Mouse (Mus musculus): ENCODE data around the gene Exosc5. TPM values are rescaled to one million over a fixed set of nuclear protein-coding genes. Genes with fewer than 3 reads are reported as not detected.

The Exosc5 gene
- polyA plus RNA-seq, 1 experiment from 2014 or later = 40.4 TPM

GRCm38 (mm10) chr7:25690051-25690450 is 31.1 kb downstream of the Exosc5 start:
- H3K27ac ChIP-seq (replicated peaks) = peak overlapping the region; percentile 87
- no peak for ATAC-seq (ENCODE audit: extremely low read depth, insufficient number of reproducible peaks, low FRiP score, low TSS enrichment)
- H3K36me3 ChIP-seq = peaks cover 31% of the 10 kb centered on the region
- peak overlapping the region; percentile 88 for H3K9ac ChIP-seq
- H3K4me1 ChIP-seq = peaks cover 34% of the 10 kb centered on the region
- 38% methylated on average over 5 of the region's 5 CpGs for WGBS
- peak overlapping the region; percentile 88 for H3K4me2 ChIP-seq
- H3K9me3 ChIP-seq = no peaks in the 10 kb centered on the region
- peaks cover 29% of the 10 kb centered on the region for H3K27me3 ChIP-seq (replicated peaks)
- H3K4me3 ChIP-seq = peak overlapping the region; percentile 67

- ATAC-seq (ENCODE audit: extremely low read depth, insufficient number of reproducible peaks, low FRiP score, low TSS enrichment) = no peak
- no peak overlapping the region for H3K4me2 ChIP-seq
- no peak overlapping the region for H3K4me3 ChIP-seq
- no peaks in the 10 kb centered on the region for H3K9me3 ChIP-seq
- H3K27ac ChIP-seq (replicated peaks) = no peak overlapping the region
- no peak overlapping the region for H3K9ac ChIP-seq
- 72% methylated on average over 8 of the region's 8 CpGs for WGBS
- H3K4me1 ChIP-seq = 0 out of 2 replicates have a peak, but pooled peaks cover 10% of the 10 kb centered on the region
- peaks cover 66% of the 10 kb centered on the region for H3K36me3 ChIP-seq
- H3K27me3 ChIP-seq (replicated peaks) = peaks cover 13% of the 10 kb centered on the region; the same call in 1 of the 2 replicates
Measured at GRCm38 (mm10) chr7:25694104-25694503, 35.1 kb downstream of the Exosc5 start.

- peaks cover 17% of the 10 kb centered on the region for H3K4me1 ChIP-seq
- H3K9ac ChIP-seq = no peak overlapping the region
- H3K4me3 ChIP-seq = no peak overlapping the region
- H3K27ac ChIP-seq (replicated peaks) = no peak overlapping the region
- H3K4me2 ChIP-seq = no peak overlapping the region
- H3K9me3 ChIP-seq = peaks cover 6% of the 10 kb centered on the region
- H3K36me3 ChIP-seq = peaks cover 64% of the 10 kb centered on the region
- WGBS = 55% methylated on average over 13 of the region's 13 CpGs
- no peak for ATAC-seq (ENCODE audit: extremely low read depth, insufficient number of reproducible peaks, low FRiP score, low TSS enrichment)
- H3K27me3 ChIP-seq (replicated peaks) = no peaks in the 10 kb centered on the region
Measured at GRCm38 (mm10) chr7:25699851-25700250, 40.9 kb downstream of the Exosc5 start.

DNA sequence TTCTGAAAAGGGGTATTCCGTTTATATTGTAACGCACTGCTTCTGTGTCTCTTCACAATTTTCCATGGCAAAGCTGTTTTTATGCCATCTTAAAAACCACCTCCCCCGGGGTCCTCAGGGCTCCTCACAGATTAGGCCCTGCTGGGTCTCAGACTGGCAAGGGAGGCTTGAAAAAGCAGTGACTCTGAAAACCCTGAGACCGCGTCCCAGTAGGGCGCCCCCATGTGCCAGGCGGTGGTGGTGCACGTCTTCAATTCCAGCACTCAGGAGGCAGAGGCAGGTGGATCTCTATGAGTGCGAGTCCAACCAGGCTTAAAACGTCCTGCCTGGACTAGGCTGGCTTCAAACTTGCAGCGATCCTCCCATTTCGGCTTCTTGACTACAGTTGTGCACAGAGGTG is 41.8 kb downstream of the Exosc5 start:
- Histone ChIP-seq H3K9ac (no peak overlapping the region), H3K9me3 (peaks cover 6% of the 10 kb centered on the region), H3K4me2 (no peak overlapping the region), H3K27ac (replicated peaks) (no peak overlapping the region), H3K27me3 (replicated peaks) (no peaks in the 10 kb centered on the region), H3K4me3 (no peak overlapping the region), H3K4me1 (peaks cover 25% of the 10 kb centered on the region), H3K36me3 (peaks cover 56% of the 10 kb centered on the region)
- ATAC-seq (ENCODE audit: extremely low read depth, insufficient number of reproducible peaks, low FRiP score, low TSS enrichment) = no peak
- WGBS = 73% methylated on average over 12 of the region's 12 CpGs

- H3K27ac ChIP-seq (replicated peaks) = no peak overlapping the region
- H3K4me1 ChIP-seq = peaks cover 42% of the 10 kb centered on the region
- no peak overlapping the region for H3K4me2 ChIP-seq
- 92% methylated on average over 2 of the region's 2 CpGs for WGBS
- peaks cover 44% of the 10 kb centered on the region for H3K36me3 ChIP-seq
- H3K4me3 ChIP-seq = no peak overlapping the region
- peaks cover 6% of the 10 kb centered on the region for H3K9me3 ChIP-seq
- H3K27me3 ChIP-seq (replicated peaks) = no peaks in the 10 kb centered on the region
- no peak for ATAC-seq (ENCODE audit: extremely low read depth, insufficient number of reproducible peaks, low FRiP score, low TSS enrichment)
- H3K9ac ChIP-seq = no peak overlapping the region
Measured at GRCm38 (mm10) chr7:25702350-25702749, 43.4 kb downstream of the Exosc5 start.

GRCm38 (mm10) chr7:25703793-25704494 is 45.0 kb downstream of the Exosc5 start:
- 17% methylated on average over 10 of the region's 10 CpGs for WGBS

DNA sequence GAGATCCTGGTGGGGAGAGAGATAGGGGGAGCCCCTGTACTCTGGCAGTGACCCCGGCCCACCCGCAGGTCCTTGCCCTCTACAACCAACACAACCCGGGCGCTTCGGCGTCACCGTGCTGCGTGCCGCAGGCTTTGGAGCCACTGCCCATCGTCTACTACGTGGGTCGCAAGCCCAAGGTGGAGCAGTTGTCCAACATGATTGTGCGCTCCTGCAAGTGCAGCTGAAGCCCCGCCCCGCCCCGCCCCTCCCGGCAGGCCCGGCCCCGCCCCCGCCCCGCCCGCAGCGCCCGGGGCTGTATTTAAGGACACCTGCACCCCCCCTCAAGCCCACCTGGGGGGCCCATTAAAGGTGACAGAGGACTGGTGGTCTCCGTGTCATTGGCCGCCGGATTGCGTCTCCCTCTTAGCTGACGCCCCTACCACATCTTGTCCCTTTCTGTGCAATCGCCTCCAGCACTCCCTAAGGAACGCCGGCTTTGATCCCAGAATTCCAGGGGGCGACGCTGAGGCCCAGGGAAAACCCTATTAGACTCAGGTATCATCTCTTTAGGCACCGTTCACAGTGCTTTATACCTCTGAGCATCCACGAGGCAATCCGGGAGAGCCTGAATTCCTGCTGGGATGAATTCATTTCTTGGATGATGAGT is 45.9 kb downstream of the Exosc5 start:
- Histone ChIP-seq H3K27ac (replicated peaks) (no peak overlapping the region; the same call in 1 of the 2 replicates), H3K9ac (peak overlapping the region; percentile 25; the same call in 1 of the 2 replicates), H3K4me3 (peak overlapping the region; percentile 33), H3K4me1 (peaks cover 53% of the 10 kb centered on the region), H3K9me3 (peaks cover 6% of the 10 kb centered on the region), H3K36me3 (peaks cover 25% of the 10 kb centered on the region), H3K4me2 (peak overlapping the region; percentile 68), H3K27me3 (replicated peaks) (no peaks in the 10 kb centered on the region)
- ATAC-seq (ENCODE audit: extremely low read depth, insufficient number of reproducible peaks, low FRiP score, low TSS enrichment) = no peak
- WGBS = 15% methylated on average over 37 of the region's 37 CpGs

More at GRCm38 (mm10) chr7:25703793-25704494, 45.0 kb downstream of the Exosc5 start:
- H3K9me3 ChIP-seq = peaks cover 6% of the 10 kb centered on the region
- 0 out of 2 replicates have a peak overlapping the region, but pooled peaks have one; percentile 13 for H3K27ac ChIP-seq (replicated peaks)
- no peak for ATAC-seq (ENCODE audit: extremely low read depth, insufficient number of reproducible peaks, low FRiP score, low TSS enrichment)
- peaks cover 49% of the 10 kb centered on the region for H3K4me1 ChIP-seq
- peak overlapping the region; percentile 33; the same call in 1 of the 2 replicates for H3K4me3 ChIP-seq
- no peaks in the 10 kb centered on the region for H3K27me3 ChIP-seq (replicated peaks)
- H3K4me2 ChIP-seq = peak overlapping the region; percentile 68
- peak overlapping the region; percentile 62; the same call in 1 of the 2 replicates for H3K9ac ChIP-seq
- peaks cover 29% of the 10 kb centered on the region for H3K36me3 ChIP-seq

- Histone ChIP-seq H3K4me1 (peaks cover 63% of the 10 kb centered on the region), H3K27ac (replicated peaks) (peak overlapping the region; percentile 85), H3K4me2 (no peak overlapping the region), H3K4me3 (no peak overlapping the region), H3K27me3 (replicated peaks) (no peaks in the 10 kb centered on the region), H3K36me3 (peaks cover 17% of the 10 kb centered on the region), H3K9ac (no peak overlapping the region), H3K9me3 (peaks cover 6% of the 10 kb centered on the region)
- 42% methylated on average over 6 of the region's 6 CpGs for WGBS
- ATAC-seq (ENCODE audit: extremely low read depth, insufficient number of reproducible peaks, low FRiP score, low TSS enrichment) = no peak
Measured at GRCm38 (mm10) chr7:25705801-25706251, 46.9 kb downstream of the Exosc5 start.

- Histone ChIP-seq H3K9ac (peak overlapping the region; percentile 48; the same call in 1 of the 2 replicates), H3K4me2 (no peak overlapping the region), H3K4me1 (peaks cover 71% of the 10 kb centered on the region), H3K9me3 (peaks cover 6% of the 10 kb centered on the region), H3K27me3 (replicated peaks) (no peaks in the 10 kb centered on the region), H3K27ac (replicated peaks) (peak overlapping the region; percentile 85), H3K36me3 (peaks cover 8% of the 10 kb centered on the region), H3K4me3 (no peak overlapping the region)
- 47% methylated on average over 7 of the region's 7 CpGs for WGBS
- ATAC-seq (ENCODE audit: extremely low read depth, insufficient number of reproducible peaks, low FRiP score, low TSS enrichment) = no peak
Measured at GRCm38 (mm10) chr7:25706578-25707170, 47.7 kb downstream of the Exosc5 start.

GRCm38 (mm10) chr7:25707581-25708292 is 48.8 kb downstream of the Exosc5 start:
- Histone ChIP-seq H3K9me3 (no peaks in the 10 kb centered on the region), H3K4me3 (no peak overlapping the region), H3K9ac (peak overlapping the region; percentile 40; the same call in 1 of the 2 replicates), H3K4me2 (peak overlapping the region; percentile 30), H3K27me3 (replicated peaks) (no peaks in the 10 kb centered on the region), H3K36me3 (peaks cover 5% of the 10 kb centered on the region), H3K27ac (replicated peaks) (peak overlapping the region; percentile 85), H3K4me1 (peaks cover 82% of the 10 kb centered on the region)
- no peak for ATAC-seq (ENCODE audit: extremely low read depth, insufficient number of reproducible peaks, low FRiP score, low TSS enrichment)
- 46% methylated on average over 15 of the region's 15 CpGs for WGBS

GRCm38 (mm10) chr7:25709961-25710360 is 51.0 kb downstream of the Exosc5 start:
- WGBS = 16% methylated on average over 12 of the region's 12 CpGs
- H3K4me1 ChIP-seq = peaks cover 65% of the 10 kb centered on the region
- no peak for ATAC-seq (ENCODE audit: extremely low read depth, insufficient number of reproducible peaks, low FRiP score, low TSS enrichment)

More at GRCm38 (mm10) chr7:25709961-25710360, 51.0 kb downstream of the Exosc5 start:
- H3K4me3 ChIP-seq = peak overlapping the region; percentile 12; the same call in 1 of the 2 replicates
- peak overlapping the region; percentile 82 for H3K27ac ChIP-seq (replicated peaks)
- no peaks in the 10 kb centered on the region for H3K27me3 ChIP-seq (replicated peaks)
- H3K9ac ChIP-seq = peak overlapping the region; percentile 74
- H3K36me3 ChIP-seq = peaks cover 27% of the 10 kb centered on the region
- H3K4me2 ChIP-seq = peak overlapping the region; percentile 61
- no peaks in the 10 kb centered on the region for H3K9me3 ChIP-seq

All from heart, embryonic 13.5 days (tissue).